Mouse (Mus musculus) cortical plate, adult 2 months (tissue): ENCODE results near the gene Atp6ap1l. TPM values are rescaled to one million over a fixed set of nuclear protein-coding genes. Genes with fewer than 3 reads are reported as not detected.

ENCODE experiments used
- H3K27ac ChIP-seq: fragments of 200-500 bp; 2 replicates; pipeline ENCODE4 v1.5.1; 2012; ENCODE audit warnings: low read length, control low read depth, inconsistent platforms; ENCODE audit not compliant: insufficient read depth
- H3K4me1 ChIP-seq: fragments of 200-500 bp; 2 replicates; pipeline ENCODE4 v1.6.1; 2011; ENCODE audit warnings: low read length; ENCODE audit not compliant: control insufficient read depth, insufficient read depth
- H3K4me3 ChIP-seq: fragments of 200-500 bp; 2 replicates; pipeline ENCODE4 v1.5.1; 2011; ENCODE audit warnings: mild to moderate bottlenecking, low read length, control low read depth; ENCODE audit not compliant: insufficient read depth
- CTCF ChIP-seq: fragments of 200-500 bp; IDR thresholded peaks from 2 replicates; pipeline ENCODE4 v1.5.1; 2011; ENCODE audit warnings: mild to moderate bottlenecking, control low read depth, low read length; ENCODE audit not compliant: insufficient read depth; ENCODE audit errors: extremely low read depth
- POLR2A ChIP-seq: fragments of 200-500 bp; IDR thresholded peaks from 2 replicates; pipeline ENCODE4 v1.6.1; 2011; ENCODE audit warnings: mild to moderate bottlenecking, low read length, control low read depth; ENCODE audit not compliant: insufficient read depth; ENCODE audit errors: extremely low read depth
- polyA plus RNA-seq: library from polyadenylated mRNA; depleted of rRNA; stranded (reverse); fragments of >200 nt; gene quantifications from 2 replicates; pipeline ENCODE4 v1.2.3, GENCODE M21; 2012; rRNA removed

The Atp6ap1l gene
- polyA plus RNA-seq, 1 experiment = 37.6 TPM

DNA sequence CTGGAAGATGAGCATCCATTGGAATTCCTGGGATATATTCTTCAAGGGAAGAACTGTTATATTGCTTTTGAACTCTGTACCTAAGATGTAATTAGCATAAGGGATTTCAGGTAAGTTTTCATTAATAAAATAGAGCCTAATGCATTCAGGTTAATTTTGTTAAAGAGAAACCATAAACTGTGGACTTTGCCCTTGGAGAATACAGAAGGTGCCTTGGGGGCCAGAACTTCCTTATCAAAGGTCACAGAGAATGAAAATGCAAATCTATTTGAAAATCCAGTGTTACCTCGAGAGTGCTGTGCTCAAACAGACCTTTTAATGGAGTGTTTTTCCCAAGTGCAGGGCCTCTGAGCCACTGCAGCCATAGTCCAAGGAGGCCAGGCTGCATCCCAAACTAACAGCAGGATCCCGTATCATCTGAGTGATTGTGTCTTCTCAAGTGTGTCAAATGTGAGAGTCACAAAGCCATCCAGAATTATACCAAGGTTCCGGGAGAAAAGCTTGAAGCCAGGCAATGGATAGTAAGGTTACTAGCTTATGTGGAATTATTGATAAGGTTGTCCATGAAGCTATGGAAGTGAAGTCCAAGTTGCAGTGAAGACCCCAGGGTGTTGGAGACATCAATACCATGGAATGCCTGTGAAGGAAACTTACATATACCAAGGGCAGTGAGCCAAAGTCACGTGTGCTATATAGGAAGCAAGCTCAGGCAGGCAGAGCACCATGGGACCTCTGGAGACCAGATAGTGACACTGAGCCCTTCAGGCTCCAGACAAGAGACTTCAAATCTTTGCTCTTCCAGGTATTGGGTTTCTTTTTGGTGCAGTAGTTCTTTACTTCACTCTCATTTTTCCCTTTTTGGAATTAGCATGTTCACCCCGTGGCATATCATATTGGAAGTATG lies 52.2 kb downstream of the Atp6ap1l start:
- Histone ChIP-seq H3K4me1 (no peaks in the 10 kb centered on the region), H3K4me3 (no peak overlapping the region), H3K27ac (no peak overlapping the region)
- TF ChIP-seq POLR2A = no peak
- TF ChIP-seq CTCF = no peak

DNA sequence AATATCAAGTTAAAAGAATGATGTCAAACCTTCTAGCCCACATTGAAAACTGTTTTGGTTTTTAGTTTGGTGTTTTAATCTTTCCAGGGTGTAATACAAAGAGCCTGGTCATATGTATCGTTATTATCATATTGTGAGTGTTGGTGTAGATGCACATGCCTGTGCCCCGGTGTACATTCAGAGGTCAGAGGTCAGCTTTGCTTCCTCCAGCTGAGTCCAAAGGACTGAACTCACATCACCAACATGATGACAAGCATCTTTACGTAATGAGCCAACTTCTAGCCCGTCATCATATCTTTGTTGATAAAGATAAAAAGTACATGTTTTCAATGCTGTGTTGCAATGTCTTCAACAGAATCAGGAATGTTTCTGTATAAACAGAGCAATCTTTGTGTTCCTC lies 53.4 kb downstream of the Atp6ap1l start:
- Histone ChIP-seq H3K27ac (no peak overlapping the region), H3K4me1 (no peaks in the 10 kb centered on the region), H3K4me3 (no peak overlapping the region)
- TF ChIP-seq CTCF (no peak), POLR2A (no peak)

- Histone ChIP-seq H3K4me3 (no peak overlapping the region), H3K27ac (no peak overlapping the region), H3K4me1 (no peaks in the 10 kb centered on the region)
- TF ChIP-seq CTCF (no peak), POLR2A (no peak)
Measured at GRCm38 (mm10) chr13:90844191-90844590, 61.0 kb downstream of the Atp6ap1l start.

DNA sequence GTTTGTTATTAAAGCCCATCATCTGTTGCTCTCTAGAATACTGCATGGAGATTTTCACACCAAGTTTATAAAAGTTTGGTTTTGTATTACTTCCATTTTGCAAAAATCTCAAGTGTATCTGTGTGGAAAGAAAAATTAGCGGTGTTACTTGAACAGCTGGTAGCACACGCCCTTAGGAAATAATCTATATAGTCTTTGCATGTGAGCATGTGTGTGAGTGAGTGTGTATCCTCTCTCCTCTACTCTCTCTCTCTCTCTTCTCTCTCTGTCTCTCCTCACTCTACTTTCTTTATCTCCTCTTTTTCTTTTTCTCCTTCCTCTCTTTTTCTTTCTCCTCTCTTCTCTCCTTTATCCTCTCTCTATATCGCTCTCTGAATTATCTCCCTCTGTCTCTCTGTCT lies 61.7 kb downstream of the Atp6ap1l start:
- TF ChIP-seq CTCF (no peak), POLR2A (no peak)
- no peaks in the 10 kb centered on the region for H3K4me1 ChIP-seq
- H3K27ac ChIP-seq = no peak overlapping the region
- H3K4me3 ChIP-seq = no peak overlapping the region

DNA sequence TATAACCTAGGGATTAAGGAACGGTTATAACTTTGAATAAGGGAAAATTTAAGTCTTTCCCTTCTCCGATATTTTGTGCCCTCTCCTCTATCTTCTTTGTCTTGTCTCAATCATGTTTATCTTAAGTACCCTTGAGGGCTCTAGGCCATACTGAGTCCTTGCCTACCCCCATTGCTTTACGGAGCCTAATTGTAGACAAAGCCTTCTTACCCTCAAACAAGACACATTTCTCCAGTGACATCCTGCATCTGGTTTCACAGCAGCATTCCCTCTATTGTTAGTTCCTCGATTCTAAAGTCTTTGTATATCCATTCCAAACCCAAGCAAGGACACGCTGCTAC lies 64.0 kb downstream of the Atp6ap1l start:
- TF ChIP-seq CTCF = no peak
- no peak for TF ChIP-seq POLR2A
- Histone ChIP-seq H3K27ac (no peak overlapping the region), H3K4me1 (no peaks in the 10 kb centered on the region), H3K4me3 (no peak overlapping the region)

GRCm38 (mm10) chr13:90840530-90841212 lies 64.5 kb downstream of the Atp6ap1l start:
- Histone ChIP-seq H3K4me1 (no peaks in the 10 kb centered on the region), H3K27ac (no peak overlapping the region), H3K4me3 (no peak overlapping the region)
- TF ChIP-seq POLR2A (no peak), CTCF (peak; percentile 76; the same call in 1 of the 2 replicates)

GRCm38 (mm10) chr13:90833641-90834207 lies 71.4 kb downstream of the Atp6ap1l start:
- Histone ChIP-seq H3K4me3 (no peak overlapping the region), H3K27ac (no peak overlapping the region), H3K4me1 (no peaks in the 10 kb centered on the region)
- TF ChIP-seq POLR2A (no peak), CTCF (no peak)

Other genes with a start within 250 kb of the Atp6ap1l start
- 586 and 626 TPM in 2 replicates for gene Rps23, start 17.6 kb upstream of the Atp6ap1l start, polyA plus RNA-seq